Mouse (Mus musculus) CD4-positive, CD25-positive, alpha-beta regulatory T cell, adult 9 weeks (primary cell): Measurements from ENCODE around the gene Dach2. TPM values are rescaled to one million over a fixed set of nuclear protein-coding genes. Genes with fewer than 3 reads are reported as not detected.

Experiments
- polyA plus RNA-seq: library from polyadenylated mRNA; unstranded; fragments of 100-300 nt; shearing (Covaris generic); gene quantifications from one replicate; pipeline ENCODE4 v1.2.1, GENCODE M21; 2017

Dach2 gene
- 0.20 TPM for polyA plus RNA-seq

DNA sequence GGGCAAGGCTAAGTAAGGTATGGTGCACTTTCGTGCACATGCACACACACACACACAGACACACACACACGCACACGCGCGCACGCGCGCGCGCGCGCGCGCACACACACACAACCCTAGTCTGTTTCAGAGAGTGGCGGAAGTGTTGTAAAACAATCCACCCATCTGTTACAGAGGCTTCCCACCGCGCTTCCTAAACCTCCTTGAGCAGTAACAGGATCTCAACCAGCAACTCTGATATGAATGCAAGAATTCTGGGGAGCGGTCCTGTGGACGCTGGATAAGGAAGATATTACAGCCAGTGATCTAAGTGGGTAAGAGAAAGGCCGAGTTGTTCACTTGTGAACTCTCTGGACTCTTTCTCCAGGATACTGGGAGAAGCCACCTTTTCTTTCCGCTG is at the start of gene Dach2:
Dach2 (plus strand) TSS at position 107 of the 400 bp plus-strand sequence.

Other genes with a start within 250 kb of the Dach2 start
- gene Chm, start 112.0 kb upstream of the Dach2 start, polyA plus RNA-seq: 28.4 TPM